Mouse (Mus musculus) MEL (cell line): Measurements from ENCODE around the gene Gm9736. TPM values are rescaled to one million over a fixed set of nuclear protein-coding genes. Genes with fewer than 3 reads are reported as not detected.

Source experiments
- DNase-seq: peaks from one replicate; pipeline ENCODE4 v3.0.0; 2011; ENCODE audit warnings: low read depth, low spot score
- H3K27ac ChIP-seq: 2 replicates; pipeline ENCODE4 v1.5.1; 2012; ENCODE audit warnings: low read depth, mild to moderate bottlenecking, control low read depth, low read length, moderate library complexity; ENCODE audit not compliant: control insufficient read depth
- H3K27me3 ChIP-seq, 2 experiments: fragments of 150-350 bp in 1 of 2; sonication (generic) in 1 of 2; 2 replicates each; pipeline ENCODE4 v1.6.1; 2012; ENCODE audit warnings: low read length in 2 of 2, mild to moderate bottlenecking in 2 of 2, improper control_type of control experiment in 1 of 2, moderate library complexity in 1 of 2; ENCODE audit not compliant: insufficient read depth in 2 of 2, control insufficient read depth in 1 of 2
- H3K36me3 ChIP-seq, 2 experiments: 2 replicates each; pipeline ENCODE4 v1.6.1; 2012 to 2014; ENCODE audit warnings: low read length in 2 of 2, improper control_type of control experiment in 1 of 2, inconsistent platforms in 1 of 2, mild to moderate bottlenecking in 1 of 2; ENCODE audit not compliant: insufficient read depth in 2 of 2, control insufficient read depth in 1 of 2
- H3K4me1 ChIP-seq, 2 experiments: fragments of 150-350 bp in 1 of 2; sonication (generic) in 1 of 2; 2 replicates each; pipeline ENCODE4 v1.6.1; 2012; ENCODE audit warnings: low read length in 2 of 2, improper control_type of control experiment in 1 of 2, mild to moderate bottlenecking in 1 of 2; ENCODE audit not compliant: insufficient read depth in 2 of 2, control insufficient read depth in 1 of 2
- H3K4me3 ChIP-seq, 2 experiments: fragments of 150-350 bp in 1 of 2; sonication (generic) in 1 of 2; 2 replicates each; pipeline ENCODE4 v1.5.1; 2012; ENCODE audit warnings: low read depth in 2 of 2, low read length in 2 of 2, mild to moderate bottlenecking in 2 of 2, moderate library complexity in 2 of 2, control low read depth in 1 of 2, improper control_type of control experiment in 1 of 2; ENCODE audit not compliant: control insufficient read depth in 1 of 2, insufficient read depth in 1 of 2
- H3K79me2 ChIP-seq: 2 replicates; pipeline ENCODE4 v1.6.1; 2012; ENCODE audit warnings: mild to moderate bottlenecking, low read length, moderate library complexity; ENCODE audit not compliant: control insufficient read depth, poor library complexity, insufficient read depth
- H3K9ac ChIP-seq: 2 replicates; pipeline ENCODE4 v1.6.1; 2012; ENCODE audit warnings: low read depth, mild to moderate bottlenecking, control low read depth, low read length, moderate library complexity; ENCODE audit not compliant: control insufficient read depth, poor library complexity, severe bottlenecking
- H3K9me3 ChIP-seq: fragments of 150-350 bp; sonication (generic); replicated peaks from 2 replicates; pipeline ENCODE4 v1.6.1; 2012; ENCODE audit warnings: mild to moderate bottlenecking, low read length, improper control_type of control experiment, moderate library complexity; ENCODE audit not compliant: insufficient read depth
- CTCF ChIP-seq, 3 experiments: IDR thresholded peaks in 2 of 3; conservative IDR thresholded peaks in 1 of 3; 2 replicates each; pipeline ENCODE4 v1.5.1; 2011 to 2012; ENCODE audit warnings: low read length in 3 of 3, low read depth in 2 of 3, mild to moderate bottlenecking in 2 of 3, improper control_type of control experiment in 1 of 3, inconsistent platforms in 1 of 3, mixed read lengths in 1 of 3, moderate library complexity in 1 of 3; ENCODE audit not compliant: control insufficient read depth in 1 of 3, insufficient read depth in 1 of 3, poor library complexity in 1 of 3, severe bottlenecking in 1 of 3
- ETS1 ChIP-seq: IDR thresholded peaks from 2 replicates; pipeline ENCODE4 v1.6.1; 2012; ENCODE audit warnings: low read depth, mild to moderate bottlenecking, inconsistent platforms, low read length, improper control_type of control experiment, moderate library complexity
- JUND ChIP-seq: IDR thresholded peaks from 2 replicates; pipeline ENCODE4 v1.6.1; 2011; ENCODE audit warnings: low read depth, mild to moderate bottlenecking, improper control_type of control experiment, low read length
- KAT2A ChIP-seq: conservative IDR thresholded peaks from 2 replicates; pipeline ENCODE4 v1.6.1; 2012; ENCODE audit warnings: low read depth, low read length, improper control_type of control experiment, inconsistent platforms
- MAFK ChIP-seq: IDR thresholded peaks from 2 replicates; pipeline ENCODE4 v1.6.1; 2011; ENCODE audit warnings: low read depth, mild to moderate bottlenecking, low read length, improper control_type of control experiment, borderline replicate concordance
- MAZ ChIP-seq: IDR thresholded peaks from 2 replicates; pipeline ENCODE4 v1.6.1; 2012; ENCODE audit warnings: low read depth, mild to moderate bottlenecking, inconsistent platforms, low read length, improper control_type of control experiment
- MEF2A ChIP-seq: IDR thresholded peaks from 2 replicates; pipeline ENCODE4 v1.6.1; 2014; ENCODE audit warnings: low read depth, mild to moderate bottlenecking, inconsistent platforms, low read length, improper control_type of control experiment; ENCODE audit not compliant: poor library complexity, insufficient replicate concordance, severe bottlenecking; ENCODE audit errors: extremely low read depth
- MYB ChIP-seq: IDR thresholded peaks from 2 replicates; pipeline ENCODE4 v1.6.1; 2011; ENCODE audit warnings: mild to moderate bottlenecking, low read depth, low read length, improper control_type of control experiment
- RAD21 ChIP-seq: IDR thresholded peaks from 2 replicates; pipeline ENCODE4 v1.6.1; 2011; ENCODE audit warnings: mild to moderate bottlenecking, low read depth, low read length, improper control_type of control experiment
- RCOR1 ChIP-seq: IDR thresholded peaks from 2 replicates; pipeline ENCODE4 v1.6.1; 2012; ENCODE audit warnings: low read depth, mild to moderate bottlenecking, inconsistent platforms, low read length, improper control_type of control experiment
- SMC3 ChIP-seq: IDR thresholded peaks from 2 replicates; pipeline ENCODE4 v1.6.1; 2011; ENCODE audit warnings: low read depth, low read length, improper control_type of control experiment
- UBTF ChIP-seq: IDR thresholded peaks from 2 replicates; pipeline ENCODE4 v1.6.1; 2012; ENCODE audit warnings: low read depth, mild to moderate bottlenecking, inconsistent platforms, low read length, improper control_type of control experiment, moderate library complexity, borderline replicate concordance; ENCODE audit not compliant: insufficient read depth
- USF1 ChIP-seq: IDR thresholded peaks from 2 replicates; pipeline ENCODE4 v1.6.1; 2014; ENCODE audit warnings: low read depth, mild to moderate bottlenecking, inconsistent platforms, low read length, improper control_type of control experiment, moderate library complexity
- USF2 ChIP-seq, 2 experiments: IDR thresholded peaks; 2 replicates each; pipeline ENCODE4 v1.6.1; 2011 to 2012; ENCODE audit warnings: improper control_type of control experiment in 2 of 2, low read length in 2 of 2, borderline replicate concordance in 1 of 2, inconsistent platforms in 1 of 2, low read depth in 1 of 2, mild to moderate bottlenecking in 1 of 2; ENCODE audit not compliant: insufficient read depth in 1 of 2
- ZC3H11A ChIP-seq: IDR thresholded peaks from 2 replicates; pipeline ENCODE4 v1.6.1; 2012; ENCODE audit warnings: low read depth, mild to moderate bottlenecking, inconsistent platforms, low read length, improper control_type of control experiment
- ZKSCAN1 ChIP-seq: IDR thresholded peaks from 2 replicates; pipeline ENCODE4 v1.6.1; 2012; ENCODE audit warnings: low read depth, mild to moderate bottlenecking, inconsistent platforms, low read length, improper control_type of control experiment, moderate library complexity
- ZNF384 ChIP-seq: IDR thresholded peaks from 2 replicates; pipeline ENCODE4 v1.6.1; 2012; ENCODE audit warnings: low read depth, mild to moderate bottlenecking, inconsistent platforms, low read length, improper control_type of control experiment
- polyA plus RNA-seq, 2 experiments: library from polyadenylated mRNA; stranded (reverse) in 1 of 2; unstranded in 1 of 2; fragments of >175 nt in 1 of 2; fragments of >200 nt in 1 of 2; gene quantifications; 2 replicates each; pipeline versions ENCODE4 v1.2.1 to v1.2.4; 2012; ENCODE audit warnings: low replicate concordance in 2 of 2, low read depth in 1 of 2; ENCODE audit not compliant: insufficient read length in 2 of 2, insufficient read depth in 1 of 2, missing spikeins in 1 of 2
- total RNA-seq: library from RNA; depleted of rRNA; stranded (reverse); fragments of 300-350 nt; gene quantifications from 2 replicates; pipeline ENCODE4 v1.2.3, GENCODE M21; 2012

The Gm9736 gene
- total and polyA plus RNA-seq, 3 experiments, result not detected

GRCm38 (mm10) chr10:77735928-77736327 is 15.2 kb downstream of the Gm9736 start:
- no peaks in the 10 kb centered on the region for H3K79me2 ChIP-seq
- H3K27ac ChIP-seq, result no peak overlapping the region
- H3K4me1 ChIP-seq, result no peaks in the 10 kb centered on the region
- no peak for DNase-seq
- no peak overlapping the region for H3K9ac ChIP-seq
- H3K36me3 ChIP-seq, result no peaks in the 10 kb centered on the region
- no peak overlapping the region for H3K4me3 ChIP-seq
- TF ChIP-seq USF2 (IDR thresholded peaks at IDR 0.05; ENCODE audit: borderline replicate concordance in 1 of 2, insufficient read depth in 1 of 2, low read depth in 1 of 2, low read length in 2 of 2) (no peak), ETS1 (no peak), RCOR1 (no peak), KAT2A (no peak), MAZ (no peak)
- H3K27me3 ChIP-seq, result peaks cover 5 to 12% of the 10 kb centered on the region in 2 experiments
- no peaks in the 10 kb centered on the region for H3K9me3 ChIP-seq

- TF ChIP-seq CTCF (IDR thresholded peaks at IDR 0.05 in 2 of 3, conservative IDR thresholded peaks at IDR 0.05 in 1 of 3; ENCODE audit: control insufficient read depth in 1 of 3, insufficient read depth in 1 of 3, low read depth in 2 of 3, low read length in 3 of 3, poor library complexity in 1 of 3, severe bottlenecking in 1 of 3), result peak; percentile 74 to 91 (median 88)
- TF ChIP-seq MAFK, result no peak
- TF ChIP-seq MEF2A, result no peak
- TF ChIP-seq SMC3, result peak; percentile 62
- TF ChIP-seq USF1, result no peak
- no peak for TF ChIP-seq JUND
- peak; percentile 26 for TF ChIP-seq RAD21
- peak; percentile 17 for TF ChIP-seq ZC3H11A
- no peak for TF ChIP-seq ZNF384
- TF ChIP-seq UBTF, result no peak
- TF ChIP-seq MYB, result no peak
- TF ChIP-seq ZKSCAN1, result no peak
- DNase-seq, result peak; percentile 51
Observed at GRCm38 (mm10) chr10:77729241-77729640, 21.9 kb downstream of the Gm9736 start.

More at GRCm38 (mm10) chr10:77729241-77729640, 21.9 kb downstream of the Gm9736 start:
- Histone ChIP-seq H3K27me3 (peaks cover 5 to 10% of the 10 kb centered on the region in 2 experiments), H3K36me3 (no peaks in the 10 kb centered on the region), H3K9me3 (no peaks in the 10 kb centered on the region), H3K4me3 (no peak overlapping the region), H3K9ac (no peak overlapping the region), H3K4me1 (no peaks in the 10 kb centered on the region), H3K79me2 (no peaks in the 10 kb centered on the region), H3K27ac (no peak overlapping the region)
